Mouse (Mus musculus): Measurements from ENCODE around the gene Ccdc121. TPM values are rescaled to one million over a fixed set of nuclear protein-coding genes. Genes with fewer than 3 reads are reported as not detected.

Gene Ccdc121
- total and polyA plus RNA-seq, 3 experiments: not detected

- TF ChIP-seq MAZ (IDR thresholded peaks at IDR 0.05; ENCODE audit: low read depth, low read length) (no peak), MAX (IDR thresholded peaks at IDR 0.05; ENCODE audit: low read length) (no peak), PAX5 (IDR thresholded peaks at IDR 0.05; ENCODE audit: low read length) (no peak)
These were observed 49.8 kb downstream of the Ccdc121 start (continued) for GRCm38 (mm10) chr1:181461484-181461883.

DNA sequence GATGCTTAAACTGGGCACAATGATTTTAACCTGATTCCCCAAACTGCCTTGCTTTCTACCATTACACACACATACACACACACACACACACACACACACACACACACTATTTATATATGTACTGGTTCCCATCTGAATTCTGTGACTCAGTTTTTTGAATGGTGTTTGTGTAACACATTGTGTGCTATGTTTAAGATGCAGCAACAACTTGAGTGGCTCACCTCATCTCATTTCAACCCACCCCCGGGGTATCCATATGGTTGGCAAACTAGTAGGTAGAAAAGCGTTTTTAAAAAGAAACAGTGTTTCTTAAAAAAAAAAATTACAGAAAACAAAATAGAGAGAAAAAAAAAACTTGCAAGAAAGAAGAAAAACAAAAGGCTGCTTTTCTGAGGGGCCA, 51.0 kb downstream of the Ccdc121 start:
- H3K27ac ChIP-seq (ENCODE audit: insufficient read depth, low read depth): no peak overlapping the region
- H3K4me2 ChIP-seq (ENCODE audit: insufficient read depth, low read depth, poor library complexity, severe bottlenecking): no peak overlapping the region
- no peaks in the 10 kb centered on the region for H3K36me3 ChIP-seq (replicated peaks in 1 of 2; ENCODE audit: control insufficient read depth in 1 of 2, insufficient read depth in 1 of 2, low read length in 1 of 2)
- dilution Hi-C loops (cut with MboI; ENCODE audit: extremely low pct_ligation_motif_present, extremely low pct_unique_long_range_greater_than_20kb, low sequenced_read_pairs) (no loop called here), in situ Hi-C loops (cut with MboI; ENCODE audit: low pct_ligation_motif_present, low pct_unique_long_range_greater_than_20kb, low sequenced_read_pairs) (no loop called here)
- DNase-seq (ENCODE audit: extremely low read depth): no peak
- H3K27me3 ChIP-seq (replicated peaks): no peaks in the 10 kb centered on the region
- H3K79me2 ChIP-seq (replicated peaks; ENCODE audit: control insufficient read depth, extremely low read depth, insufficient read depth, poor library complexity, severe bottlenecking): no peaks in the 10 kb centered on the region
- peaks cover 5% of the 10 kb centered on the region for H3K9me3 ChIP-seq (replicated peaks; ENCODE audit: low read length)
- TF ChIP-seq NELFE (IDR thresholded peaks at IDR 0.05; ENCODE audit: low read depth, low read length) (no peak), RAD21 (IDR thresholded peaks at IDR 0.05; ENCODE audit: low read depth, low read length) (no peak), ZC3H11A (IDR thresholded peaks at IDR 0.05; ENCODE audit: low read depth, low read length) (no peak), RCOR1 (conservative IDR thresholded peaks at IDR 0.05; ENCODE audit: low read depth, low read length) (no peak), E2F4 (IDR thresholded peaks at IDR 0.05; ENCODE audit: insufficient replicate concordance, low read depth, low read length) (no peak), CHD1 (IDR thresholded peaks at IDR 0.05; ENCODE audit: low read depth, low read length) (no peak), POLR2A (IDR thresholded peaks at IDR 0.05; ENCODE audit: low read depth, low read length) (no peak), MAZ (IDR thresholded peaks at IDR 0.05; ENCODE audit: low read depth, low read length) (no peak), ETS1 (conservative IDR thresholded peaks at IDR 0.05; ENCODE audit: low read depth, low read length) (no peak)
- peaks cover 6 to 38% of the 10 kb centered on the region in 2 experiments for H3K4me1 ChIP-seq (ENCODE audit: control insufficient read depth in 1 of 2, insufficient read depth in 2 of 2)
- no peak overlapping the region for H3K4me3 ChIP-seq (replicated peaks in 1 of 3; ENCODE audit: low read depth in 2 of 3, low read length in 2 of 3, poor library complexity in 1 of 3)
- no peak overlapping the region for H3K9ac ChIP-seq (ENCODE audit: insufficient read depth, low read depth)

Other genes with a start within 250 kb of the Ccdc121 start
- gene Cnih3, start 158.8 kb downstream of the Ccdc121 start, total RNA-seq (2012; rRNA removed): not detected in 2 replicates
- not detected in 2 replicates for gene Cnih3, start 158.8 kb downstream of the Ccdc121 start, total RNA-seq (2014; rRNA removed)
- gene Cnih3, start 158.8 kb downstream of the Ccdc121 start, polyA plus RNA-seq (2012; ENCODE audit: insufficient read length, low read depth): not detected in 2 replicates
- 0.98 and 1.0 TPM in 2 replicates for gene Dnah14, start 65.1 kb upstream of the Ccdc121 start, total RNA-seq (2012; rRNA removed)
- 0.03 TPM in 2 replicates for gene Dnah14, start 65.1 kb upstream of the Ccdc121 start, total RNA-seq (2014; rRNA removed)
- 0.57 and 0.74 TPM in 2 replicates for gene Dnah14, start 65.1 kb upstream of the Ccdc121 start, polyA plus RNA-seq (2012; ENCODE audit: insufficient read length, low read depth)

All from CH12.LX (cell line).